Mouse (Mus musculus): ENCODE measurements around the gene Olfr520.

DNA sequence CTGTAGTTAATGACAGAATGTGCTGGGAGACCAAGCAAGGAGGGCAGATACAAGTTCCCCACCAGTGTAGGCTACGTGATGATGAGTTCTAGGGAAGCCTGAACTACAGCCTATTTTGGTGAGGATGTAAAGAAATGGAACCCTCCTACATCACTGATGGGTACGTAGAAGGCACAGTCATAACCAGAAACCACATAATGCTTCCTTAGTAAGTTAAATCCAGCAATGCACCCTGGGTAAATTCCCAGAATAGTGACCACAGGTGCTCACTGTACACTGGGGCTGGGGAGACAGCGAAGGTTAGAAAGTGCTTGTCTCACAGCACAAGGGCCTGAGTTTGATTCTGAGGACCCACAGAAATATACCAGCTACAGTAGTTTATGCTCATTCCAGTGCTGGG lies 55.5 kb downstream of the Olfr520 start:
- TF ChIP-seq CTCF (IDR thresholded peaks at IDR 0.05; ENCODE audit: borderline replicate concordance, insufficient read depth, low read depth, low read length): no peak
- TF ChIP-seq POLR2A (IDR thresholded peaks at IDR 0.05; ENCODE audit: borderline replicate concordance, insufficient read depth, low read length): no peak

Measured in cerebellum, adult 2 months (tissue).